ENCODE assay signal across 7 mouse cellular contexts in genomic region chr16:44778538-44779147, GRCm38 (mm10). TPM values are rescaled to one million over a fixed set of nuclear protein-coding genes. Genes with fewer than 3 reads are reported as not detected.
DNase-seq lines count a peak whose midpoint lies in the region; TF ChIP-seq lines count a peak whose summit lies in the region.

No protein-coding gene starts in this region.

- H3K4me1 ChIP-seq in CH12.LX (ENCODE audit: control insufficient read depth in 1 of 2, insufficient read depth in 2 of 2) = peaks cover 0 to 7% of the 10 kb centered on the region in 2 experiments; a peak in 1 of 4 replicates
- H3K4me1 ChIP-seq in lung, adult 2 months (ENCODE audit: control insufficient read depth, insufficient read depth, low read length) = no peaks in the 10 kb centered on the region
- peaks cover 2% of the 10 kb centered on the region; the same call in 1 of the 2 replicates for H3K4me1 ChIP-seq in thymus, adult 2 months (replicated peaks; ENCODE audit: control insufficient read depth, insufficient read depth, low read length)

- in situ Hi-C loops in CH12.LX (cut with MboI; ENCODE audit: low pct_ligation_motif_present, low pct_unique_long_range_greater_than_20kb, low sequenced_read_pairs) = no loop called here

- no peaks in the 10 kb centered on the region for H3K36me3 ChIP-seq in CH12.LX (replicated peaks in 1 of 2; ENCODE audit: control insufficient read depth in 1 of 2, insufficient read depth in 1 of 2, low read length in 1 of 2)
- no peaks in the 10 kb centered on the region for H3K36me3 ChIP-seq in thymus, adult 2 months (ENCODE audit: control insufficient read depth, insufficient read depth, low read length)

- dilution Hi-C loops in CH12.LX (cut with MboI; ENCODE audit: extremely low pct_ligation_motif_present, extremely low pct_unique_long_range_greater_than_20kb, low sequenced_read_pairs) = no loop called here

- 30% methylated on average over 17 of the region's 17 CpGs for WGBS in lung, adult 2 months
- 13% methylated on average over 17 of the region's 17 CpGs for WGBS in thymus, adult 2 months

- TF ChIP-seq POLR2A in CH12.LX (IDR thresholded peaks at IDR 0.05; ENCODE audit: low read depth, low read length) = peak; percentile 37; the same call in 1 of the 2 replicates
- TF ChIP-seq POLR2A in lung, adult 2 months (IDR thresholded peaks at IDR 0.05; ENCODE audit: borderline replicate concordance, extremely low read depth, low read depth, low read length) = no peak
- TF ChIP-seq POLR2A in thymus, adult 2 months (IDR thresholded peaks at IDR 0.05; ENCODE audit: control insufficient read depth, extremely low read depth, insufficient read depth, low read length, poor library complexity) = no peak

- no peaks in the 10 kb centered on the region for H3K79me2 ChIP-seq in CH12.LX (replicated peaks; ENCODE audit: control insufficient read depth, extremely low read depth, insufficient read depth, poor library complexity, severe bottlenecking)

- TF ChIP-seq CTCF in CH12.LX (conservative IDR thresholded peaks at IDR 0.05 in 1 of 2, IDR thresholded peaks at IDR 0.05 in 1 of 2; ENCODE audit: low read depth in 2 of 2, low read length in 2 of 2) = no peak
- no peak for TF ChIP-seq CTCF in lung, adult 2 months (IDR thresholded peaks at IDR 0.05; ENCODE audit: insufficient read depth, low read length)
- no peak for TF ChIP-seq CTCF in thymus, adult 2 months (IDR thresholded peaks at IDR 0.05; ENCODE audit: borderline replicate concordance, control insufficient read depth, extremely low read depth, insufficient read depth, low read length, poor library complexity)

- 0 out of 2 replicates have a peak overlapping the region, but pooled peaks have one; percentile 3 for H3K27ac ChIP-seq in CH12.LX (ENCODE audit: insufficient read depth, low read depth)
- H3K27ac ChIP-seq in thymus, adult 2 months (ENCODE audit: control insufficient read depth, insufficient read depth, low read length) = peak overlapping the region; percentile 51; the same call in 1 of the 2 replicates

- no peak for TF ChIP-seq RAD21 in CH12.LX (IDR thresholded peaks at IDR 0.05; ENCODE audit: low read depth, low read length)

- peak overlapping the region; percentile 3 for H3K9ac ChIP-seq in CH12.LX (ENCODE audit: insufficient read depth, low read depth)

- peak overlapping the region; percentile 63 for H3K4me2 ChIP-seq in CH12.LX (ENCODE audit: insufficient read depth, low read depth, poor library complexity, severe bottlenecking)

- H3K4me3 ChIP-seq in CH12.LX (replicated peaks in 1 of 3; ENCODE audit: low read depth in 2 of 3, low read length in 2 of 3, poor library complexity in 1 of 3) = peak overlapping the region in 2 of 3 experiments; percentile 1 to 10
- H3K4me3 ChIP-seq in lung, adult 2 months (replicated peaks; ENCODE audit: extremely low read depth, low read depth, low read length) = peak overlapping the region; percentile 42
- H3K4me3 ChIP-seq in thymus, adult 2 months (ENCODE audit: control insufficient read depth, insufficient read depth, low read length) = no peak overlapping the region

- peak; percentile 73 for TF ChIP-seq EP300 in CH12.LX (IDR thresholded peaks at IDR 0.05; ENCODE audit: low read length)

- H3K27me3 ChIP-seq in CH12.LX (replicated peaks) = no peaks in the 10 kb centered on the region
- no peaks in the 10 kb centered on the region for H3K27me3 ChIP-seq in thymus, adult 2 months (ENCODE audit: control insufficient read depth, insufficient read depth, low read length)

- peak; percentile 12 to 17 for DNase-seq in B cell, adult 2 months
- peak; percentile 64 for DNase-seq in CH12.LX (ENCODE audit: extremely low read depth)
- DNase-seq in induced T-regulatory cell, adult 2 months (ENCODE audit: low read depth) = peak; percentile 74
- DNase-seq in lung, adult 2 months = no peak
- DNase-seq in thymus, adult 2 months = peak; percentile 50
- DNase-seq in cerebellum, postnatal 4 days (ENCODE audit: low spot score in 2 of 2) = no peak
- DNase-seq in natural killer cell, adult 2 months (ENCODE audit: low spot score in 2 of 2) = no peak

- H3K9me3 ChIP-seq in CH12.LX (replicated peaks; ENCODE audit: low read length) = no peaks in the 10 kb centered on the region

TF ChIP-seq in CH12.LX, 34 proteins besides CTCF, POLR2A, EP300 and RAD21:
- TF ChIP-seq PAX5 (IDR thresholded peaks at IDR 0.05; ENCODE audit: low read length) (no peak), TBP (conservative IDR thresholded peaks at IDR 0.05; ENCODE audit: low read depth, low read length) (0 out of 2 replicates have a peak, but pooled peaks have one; percentile 31), UBTF (IDR thresholded peaks at IDR 0.05; ENCODE audit: low read depth, low read length) (no peak), JUN (IDR thresholded peaks at IDR 0.05; ENCODE audit: insufficient read depth, low read depth, low read length) (no peak), BHLHE40 (IDR thresholded peaks at IDR 0.05; ENCODE audit: low read depth, low read length) (peak; percentile 79), ETS1 (conservative IDR thresholded peaks at IDR 0.05; ENCODE audit: low read depth, low read length) (peak; percentile 48; the same call in 1 of the 2 replicates), MAFK (IDR thresholded peaks at IDR 0.05; ENCODE audit: insufficient replicate concordance, low read length) (peak; percentile 83), ZNF384 (IDR thresholded peaks at IDR 0.05; ENCODE audit: low read depth, low read length) (no peak), IRF4 (IDR thresholded peaks at IDR 0.05; ENCODE audit: low read depth, low read length) (peak; percentile 50; the same call in 1 of the 2 replicates), MYC (IDR thresholded peaks at IDR 0.05; ENCODE audit: low read depth, low read length) (0 out of 2 replicates have a peak, but pooled peaks have one; percentile 36), MAX (IDR thresholded peaks at IDR 0.05; ENCODE audit: low read length) (peak; percentile 29; the same call in 1 of the 2 replicates)

RNA-seq across cellular contexts. Expression of gene Cd200r1, which starts 13.1 kb away (rescaled TPM):
- total RNA-seq in CH12.LX (2012; rRNA removed) (1.2 and 2.2 TPM in 2 replicates), CH12.LX (2014; rRNA removed) (5.3 and 5.4 TPM in 2 replicates)
- polyA plus RNA-seq in CH12.LX (2012; ENCODE audit: insufficient read length, low read depth) = 1.3 and 2.5 TPM in 2 replicates
- 1.9 and 2.7 TPM in 2 replicates for polyA plus RNA-seq in lung, adult 2 months (2012; rRNA removed)
- polyA plus RNA-seq in thymus, adult 2 months (2012; rRNA removed) = 2.4 and 3.7 TPM in 2 replicates

RNA-seq across cellular contexts. Expression of gene Gtpbp8, which starts 32.5 kb away (rescaled TPM):
- total RNA-seq in CH12.LX (2012; rRNA removed) (19.6 and 20.9 TPM in 2 replicates), CH12.LX (2014; rRNA removed) (38.8 and 44.1 TPM in 2 replicates)
- 24.2 and 28.1 TPM in 2 replicates for polyA plus RNA-seq in CH12.LX (2012; ENCODE audit: insufficient read length, low read depth)
- polyA plus RNA-seq in lung, adult 2 months (2012; rRNA removed) = 4.2 and 6.5 TPM in 2 replicates
- 5.1 and 5.4 TPM in 2 replicates for polyA plus RNA-seq in thymus, adult 2 months (2012; rRNA removed)

RNA-seq across cellular contexts. Expression of gene Cd200r4, which starts 32.9 kb away (rescaled TPM):
- total RNA-seq in CH12.LX (2012; rRNA removed) = 0.59 and 1.1 TPM in 2 replicates
- total RNA-seq in CH12.LX (2014; rRNA removed) = 0.89 and 1.2 TPM in 2 replicates
- polyA plus RNA-seq in CH12.LX (2012; ENCODE audit: insufficient read length, low read depth) = 0.57 and 0.76 TPM in 2 replicates
- polyA plus RNA-seq in lung, adult 2 months (2012; rRNA removed) = 3.0 and 6.9 TPM in 2 replicates
- polyA plus RNA-seq in thymus, adult 2 months (2012; rRNA removed) = 0.87 and 0.98 TPM in 2 replicates

RNA-seq across cellular contexts. Expression of gene Nepro, which starts 54.5 kb away (rescaled TPM):
- total RNA-seq in CH12.LX (2012; rRNA removed) = 14.0 and 17.5 TPM in 2 replicates
- 35.4 and 42.2 TPM in 2 replicates for total RNA-seq in CH12.LX (2014; rRNA removed)
- polyA plus RNA-seq in CH12.LX (2012; ENCODE audit: insufficient read length, low read depth) = 34.2 and 34.5 TPM in 2 replicates
- 3.1 and 3.2 TPM in 2 replicates for polyA plus RNA-seq in lung, adult 2 months (2012; rRNA removed)
- polyA plus RNA-seq in thymus, adult 2 months (2012; rRNA removed) = 6.8 and 7.9 TPM in 2 replicates

Comparison
In these comparisons a context has a peak if more than half of its experiments do, and no peak if none do; other contexts are left out.
1. DNase-seq: peak in B cell, adult 2 months (2 of 2), CH12.LX (single experiment), induced T-regulatory cell, adult 2 months (single experiment) and thymus, adult 2 months (single experiment); none in lung, adult 2 months (single experiment), cerebellum, postnatal 4 days (0 of 2) and natural killer cell, adult 2 months (0 of 2).